Mouse (Mus musculus) cortical plate, adult 2 months (tissue): ENCODE measurements around the gene Cwc22. TPM values are rescaled to one million over a fixed set of nuclear protein-coding genes. Genes with fewer than 3 reads are reported as not detected.

Experiments
- H3K27ac ChIP-seq: fragments of 200-500 bp; 2 replicates; pipeline ENCODE4 v1.5.1; 2012; ENCODE audit warnings: low read length, control low read depth, inconsistent platforms; ENCODE audit not compliant: insufficient read depth
- H3K4me1 ChIP-seq: fragments of 200-500 bp; 2 replicates; pipeline ENCODE4 v1.6.1; 2011; ENCODE audit warnings: low read length; ENCODE audit not compliant: control insufficient read depth, insufficient read depth
- H3K4me3 ChIP-seq: fragments of 200-500 bp; 2 replicates; pipeline ENCODE4 v1.5.1; 2011; ENCODE audit warnings: mild to moderate bottlenecking, low read length, control low read depth; ENCODE audit not compliant: insufficient read depth
- CTCF ChIP-seq: fragments of 200-500 bp; IDR thresholded peaks from 2 replicates; pipeline ENCODE4 v1.5.1; 2011; ENCODE audit warnings: mild to moderate bottlenecking, control low read depth, low read length; ENCODE audit not compliant: insufficient read depth; ENCODE audit errors: extremely low read depth
- POLR2A ChIP-seq: fragments of 200-500 bp; IDR thresholded peaks from 2 replicates; pipeline ENCODE4 v1.6.1; 2011; ENCODE audit warnings: mild to moderate bottlenecking, low read length, control low read depth; ENCODE audit not compliant: insufficient read depth; ENCODE audit errors: extremely low read depth
- polyA plus RNA-seq: library from polyadenylated mRNA; depleted of rRNA; stranded (reverse); fragments of >200 nt; gene quantifications from 2 replicates; pipeline ENCODE4 v1.2.3, GENCODE M21; 2012; rRNA removed

Gene Cwc22
- 23.4 and 26.1 TPM in 2 replicates for polyA plus RNA-seq

GRCm38 (mm10) chr2:77945596-77946485 is at the start of gene Cwc22:
TSS of gene Cwc22 (minus strand) at chr2:77946375.
- peaks cover 4% of the 10 kb centered on the region; the same call in 1 of the 2 replicates for H3K4me1 ChIP-seq
- H3K4me3 ChIP-seq, result peak within 1 kb of the TSS; percentile 83
- H3K27ac ChIP-seq, result peak within 1 kb of the TSS; percentile 32
- TF ChIP-seq CTCF (no peak), POLR2A (peak; percentile 50; the same call in 1 of the 2 replicates)

GRCm38 (mm10) chr2:77993727-77994401 is 47.7 kb upstream of the Cwc22 start:
- Histone ChIP-seq H3K4me1 (no peaks in the 10 kb centered on the region), H3K4me3 (no peak overlapping the region), H3K27ac (no peak overlapping the region)
- TF ChIP-seq CTCF (no peak), POLR2A (no peak)

GRCm38 (mm10) chr2:77992951-77993604 is 46.9 kb upstream of the Cwc22 start:
- Histone ChIP-seq H3K4me1 (no peaks in the 10 kb centered on the region), H3K27ac (no peak overlapping the region), H3K4me3 (no peak overlapping the region)
- TF ChIP-seq CTCF, result no peak

DNA sequence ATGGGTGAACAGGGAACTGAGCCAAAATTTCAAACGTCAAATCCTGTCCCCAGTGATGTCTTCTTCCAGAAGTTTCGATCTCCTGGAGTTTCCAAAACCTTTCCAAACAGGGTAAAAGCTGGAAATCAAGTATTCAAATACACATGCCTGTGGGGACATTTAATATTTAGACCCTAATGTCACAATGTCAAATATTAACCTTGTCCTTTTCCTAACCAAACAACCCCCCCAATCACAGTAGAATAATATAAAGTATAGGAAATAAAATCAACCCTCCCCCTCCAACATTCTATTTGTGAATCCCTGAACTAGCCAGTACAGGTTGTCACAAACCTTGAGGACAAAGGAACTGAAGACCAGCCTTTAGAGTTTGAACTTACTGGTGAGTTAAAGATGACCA is 44.6 kb upstream of the Cwc22 start:
- H3K27ac ChIP-seq, result no peak overlapping the region
- TF ChIP-seq POLR2A (no peak), CTCF (no peak)
- no peaks in the 10 kb centered on the region for H3K4me1 ChIP-seq
- no peak overlapping the region for H3K4me3 ChIP-seq

DNA sequence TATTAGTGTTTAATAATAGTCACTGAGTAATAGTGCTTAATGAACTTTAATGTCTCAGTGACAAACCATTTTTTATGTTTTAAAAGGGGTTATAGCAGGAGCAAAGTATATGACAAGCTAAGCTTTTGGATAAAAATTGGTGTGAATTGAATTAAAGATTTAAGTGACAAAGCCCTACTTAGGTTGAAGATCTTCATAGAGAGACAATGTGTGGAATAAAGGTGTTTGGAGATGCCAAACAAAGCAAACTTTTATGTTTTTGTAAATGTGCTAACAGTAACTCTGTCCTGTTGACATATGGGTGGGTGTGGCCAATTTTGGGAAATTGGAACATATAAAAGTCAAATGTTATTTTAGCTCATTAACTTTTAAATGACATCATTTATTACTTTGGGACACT is 43.9 kb upstream of the Cwc22 start:
- H3K27ac ChIP-seq, result no peak overlapping the region
- TF ChIP-seq CTCF, result no peak
- TF ChIP-seq POLR2A, result no peak
- H3K4me3 ChIP-seq, result no peak overlapping the region
- H3K4me1 ChIP-seq, result no peaks in the 10 kb centered on the region

GRCm38 (mm10) chr2:77989390-77989789 is 43.2 kb upstream of the Cwc22 start:
- H3K4me3 ChIP-seq, result no peak overlapping the region
- TF ChIP-seq CTCF (no peak), POLR2A (no peak)
- H3K4me1 ChIP-seq, result no peaks in the 10 kb centered on the region
- H3K27ac ChIP-seq, result no peak overlapping the region

DNA sequence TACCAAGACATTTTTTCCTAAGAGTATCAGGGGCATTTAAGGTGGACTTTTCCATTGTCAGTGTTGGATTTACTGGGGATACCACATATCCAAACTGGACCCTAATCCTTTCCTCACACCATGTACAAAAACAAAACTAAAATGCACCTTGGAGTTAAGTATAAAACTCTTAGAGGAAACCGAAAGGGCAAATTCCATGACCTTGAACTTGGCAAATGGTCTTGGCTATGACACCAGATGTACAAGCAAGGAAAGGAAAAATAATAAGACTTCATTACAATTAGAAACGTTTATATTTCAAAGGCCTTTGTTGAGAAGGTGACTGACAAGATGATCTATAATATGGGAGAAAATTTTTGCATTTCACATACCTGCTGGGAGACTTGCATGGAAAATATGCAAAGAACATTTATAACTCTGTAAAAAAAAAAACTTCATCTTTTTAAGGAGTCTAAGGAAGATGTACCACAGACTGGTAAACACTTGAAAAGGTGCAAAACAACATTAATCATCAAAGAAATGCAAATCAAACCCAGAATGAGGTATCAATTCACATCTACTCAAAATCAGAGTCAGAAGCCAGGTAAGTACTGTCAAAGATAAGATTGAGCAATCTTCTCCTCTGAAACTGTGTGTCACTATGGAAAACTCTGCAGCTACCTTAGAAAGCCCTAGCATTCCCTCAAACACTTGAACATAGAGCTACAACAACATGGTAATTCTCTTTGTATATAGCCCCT is 40.0 kb upstream of the Cwc22 start:
- H3K4me1 ChIP-seq, result no peaks in the 10 kb centered on the region
- no peak overlapping the region for H3K4me3 ChIP-seq
- no peak for TF ChIP-seq CTCF
- no peak for TF ChIP-seq POLR2A
- no peak overlapping the region for H3K27ac ChIP-seq

DNA sequence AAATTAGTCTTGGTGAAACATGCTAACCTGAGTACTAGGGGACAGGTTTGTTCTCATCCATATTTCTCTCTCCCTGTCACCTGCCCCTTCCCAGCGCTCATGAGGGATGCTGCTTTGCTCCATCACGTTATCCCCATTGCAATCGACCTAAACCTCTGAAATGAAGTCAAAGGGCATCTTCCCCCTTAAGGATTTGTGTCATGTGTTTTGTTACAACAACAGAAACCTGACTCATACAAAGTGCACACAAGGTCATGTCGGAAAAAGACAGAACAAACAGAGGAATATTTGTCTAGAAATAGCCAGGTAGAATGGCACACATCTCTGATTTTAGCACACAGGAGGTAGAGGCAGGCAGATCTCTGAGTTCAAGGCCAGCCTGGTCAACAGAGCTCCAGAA is 38.0 kb upstream of the Cwc22 start:
- H3K4me3 ChIP-seq, result no peak overlapping the region
- no peak overlapping the region for H3K27ac ChIP-seq
- TF ChIP-seq CTCF (no peak), POLR2A (no peak)
- no peaks in the 10 kb centered on the region for H3K4me1 ChIP-seq

DNA sequence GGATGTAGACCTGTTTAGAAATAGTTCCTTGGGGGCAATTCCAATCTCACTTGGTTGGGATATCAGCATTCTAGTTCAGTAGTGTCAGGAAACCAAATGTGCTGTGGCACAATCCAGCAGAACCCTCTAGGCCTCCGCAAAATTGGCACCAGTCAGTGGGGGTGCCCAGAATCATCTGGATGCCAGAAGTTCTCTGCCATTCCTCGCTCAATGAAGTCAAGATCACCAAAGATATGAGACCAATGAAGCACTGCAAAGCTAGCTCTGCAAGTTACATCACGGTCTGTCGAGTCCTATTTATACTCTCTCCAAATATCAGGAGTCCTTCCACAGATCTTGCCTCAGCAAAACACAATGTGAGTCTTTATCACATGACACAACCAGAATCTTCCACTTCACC is 35.7 kb upstream of the Cwc22 start:
- Histone ChIP-seq H3K4me1 (no peaks in the 10 kb centered on the region), H3K27ac (no peak overlapping the region)
- TF ChIP-seq CTCF, result no peak
- TF ChIP-seq POLR2A, result no peak

More for the DNA sequence above, 35.7 kb upstream of the Cwc22 start:
- no peak overlapping the region for H3K4me3 ChIP-seq
